Mouse (Mus musculus): Measurements from ENCODE around the gene Sox13.

Sox13 gene

DNA sequence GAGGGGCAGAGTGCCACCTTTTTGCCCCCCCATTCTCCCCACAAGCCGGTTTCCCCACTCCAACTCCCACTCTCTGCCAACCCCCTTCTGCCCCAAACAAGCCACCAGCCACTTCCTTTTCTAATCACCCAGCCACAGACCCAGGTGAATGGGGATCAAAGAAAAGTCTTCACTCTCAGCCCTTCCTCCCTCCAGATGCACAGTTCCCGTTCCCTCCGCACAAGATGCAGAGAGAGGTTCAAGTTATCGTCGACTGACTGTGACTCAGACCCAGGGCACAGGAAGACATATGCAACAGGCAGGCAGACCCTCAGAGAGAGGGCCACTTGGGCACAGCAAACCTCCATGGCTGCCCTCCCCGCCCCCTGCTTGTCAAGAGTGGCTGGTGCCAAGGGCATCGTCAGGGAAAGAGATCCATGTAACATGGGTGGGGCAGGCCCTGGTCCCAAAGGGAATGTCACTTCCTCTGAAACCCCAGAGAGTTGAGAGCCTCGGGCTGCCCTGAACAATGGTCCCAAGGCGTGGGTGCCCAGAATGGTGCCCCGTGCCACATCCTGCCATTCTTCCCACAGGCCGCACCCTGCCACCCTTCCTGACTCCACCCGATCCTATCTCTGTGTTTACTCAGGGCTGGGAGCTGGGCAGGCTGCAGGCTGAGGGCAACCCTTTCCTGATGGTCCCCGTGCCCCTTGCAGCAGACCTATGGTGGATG is 24.0 kb downstream of the Sox13 start:
- DNase-seq (ENCODE audit: low spot score): peak; percentile 88

DNA sequence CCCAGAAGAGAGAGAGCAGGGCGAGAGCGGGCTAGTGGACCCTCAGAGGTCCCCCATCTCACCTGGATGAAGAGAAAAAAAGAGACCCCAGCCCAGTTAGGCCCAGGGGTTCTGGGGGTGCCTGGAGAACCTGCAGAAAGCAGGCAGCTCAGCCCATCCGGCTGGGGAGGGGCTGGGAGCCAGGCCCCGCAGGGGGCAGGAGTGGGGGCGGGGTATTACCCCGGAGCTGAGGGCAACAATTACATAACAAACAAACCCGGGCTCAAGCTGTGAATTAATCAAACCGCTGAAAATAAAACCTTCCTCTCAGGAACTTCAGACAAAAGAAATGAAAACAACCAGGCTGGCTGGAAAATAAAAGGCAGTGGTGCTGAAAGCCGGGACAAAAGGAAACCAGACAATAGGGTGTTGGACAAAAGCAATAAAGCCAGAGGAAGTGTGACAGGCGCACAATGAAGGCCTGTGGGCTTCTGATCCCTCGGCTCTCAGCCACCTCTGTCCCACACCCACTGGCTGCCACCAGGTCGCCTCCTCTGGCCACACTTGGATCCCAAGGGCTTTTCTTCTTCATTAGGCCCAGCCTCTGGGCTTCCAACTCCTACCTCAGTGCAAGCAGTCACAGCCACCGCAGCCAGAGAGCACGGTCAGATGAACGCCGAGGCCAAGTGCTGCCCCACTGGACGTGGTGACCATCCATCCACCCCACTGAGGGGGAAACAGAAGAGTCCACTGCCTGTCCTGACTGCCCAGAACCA is 26.5 kb downstream of the Sox13 start:
- peak; percentile 43 for DNase-seq (ENCODE audit: low spot score)

DNA sequence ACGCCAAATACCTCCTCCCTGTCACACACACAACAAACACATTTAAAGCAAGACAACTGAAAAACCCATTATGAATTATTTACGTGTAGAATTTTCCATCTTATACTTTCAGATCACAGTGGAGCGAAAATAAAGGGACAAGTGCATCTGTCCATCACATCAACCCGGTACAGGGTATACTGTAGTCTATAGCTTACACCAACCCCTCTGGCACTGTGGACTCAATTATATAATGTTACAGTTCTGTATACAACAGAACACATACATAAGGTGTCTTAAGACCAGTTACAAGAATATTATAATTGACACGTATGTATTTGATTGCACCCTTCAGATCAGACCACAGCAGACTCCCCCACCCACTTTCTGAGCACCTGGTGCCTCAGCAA is 27.1 kb downstream of the Sox13 start:
- no peak for DNase-seq (ENCODE audit: low spot score)

DNA sequence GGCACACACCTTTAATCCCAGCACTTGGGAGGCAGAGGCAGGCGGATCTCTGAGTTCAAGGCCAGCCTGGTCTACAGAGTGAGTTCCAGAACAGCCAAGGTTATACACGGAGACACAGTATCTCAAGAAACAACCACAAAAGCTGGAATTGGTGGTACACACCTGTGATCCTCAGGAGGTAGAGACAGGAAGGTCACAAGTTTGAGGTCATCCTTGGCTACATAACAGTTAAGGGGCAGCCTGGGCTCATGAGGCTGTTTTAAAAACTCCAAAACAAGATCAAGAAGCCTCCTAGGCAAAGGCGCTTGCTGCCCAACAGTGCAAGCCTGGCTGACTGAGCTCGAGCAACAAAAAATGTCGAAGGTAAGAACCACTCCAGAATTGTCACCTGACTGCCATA is 27.5 kb downstream of the Sox13 start:
- no peak for DNase-seq (ENCODE audit: low spot score)

DNA sequence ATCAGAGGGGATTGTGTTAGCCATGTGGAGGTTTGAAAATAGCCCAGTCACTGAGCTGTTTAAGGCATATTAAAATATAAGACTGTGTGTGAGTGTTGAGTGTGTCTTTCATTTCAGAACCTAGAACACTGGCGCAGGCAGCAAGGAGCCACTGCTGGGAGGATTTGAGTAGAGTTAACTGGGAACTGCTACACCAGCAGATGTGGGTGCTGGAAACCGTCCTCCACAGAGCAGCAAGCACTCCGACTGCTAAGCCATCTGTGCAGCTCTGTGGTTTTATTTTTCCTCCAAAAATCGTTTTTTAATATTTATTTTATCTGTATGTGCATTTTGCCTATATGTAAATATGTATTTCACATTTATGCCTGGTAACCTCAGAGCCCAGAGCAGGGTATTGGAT is 29.5 kb downstream of the Sox13 start:
- DNase-seq (ENCODE audit: low spot score): no peak

- DNase-seq (ENCODE audit: low spot score): no peak
These were observed 36.5 kb downstream of the Sox13 start for GRCm38 (mm10) chr1:133387539-133388268.

GRCm38 (mm10) chr1:133386209-133386608 is 38.0 kb downstream of the Sox13 start:
- no peak for DNase-seq (ENCODE audit: low spot score)

GRCm38 (mm10) chr1:133385506-133385905 is 38.7 kb downstream of the Sox13 start:
- DNase-seq (ENCODE audit: low spot score): peak; percentile 81

DNA sequence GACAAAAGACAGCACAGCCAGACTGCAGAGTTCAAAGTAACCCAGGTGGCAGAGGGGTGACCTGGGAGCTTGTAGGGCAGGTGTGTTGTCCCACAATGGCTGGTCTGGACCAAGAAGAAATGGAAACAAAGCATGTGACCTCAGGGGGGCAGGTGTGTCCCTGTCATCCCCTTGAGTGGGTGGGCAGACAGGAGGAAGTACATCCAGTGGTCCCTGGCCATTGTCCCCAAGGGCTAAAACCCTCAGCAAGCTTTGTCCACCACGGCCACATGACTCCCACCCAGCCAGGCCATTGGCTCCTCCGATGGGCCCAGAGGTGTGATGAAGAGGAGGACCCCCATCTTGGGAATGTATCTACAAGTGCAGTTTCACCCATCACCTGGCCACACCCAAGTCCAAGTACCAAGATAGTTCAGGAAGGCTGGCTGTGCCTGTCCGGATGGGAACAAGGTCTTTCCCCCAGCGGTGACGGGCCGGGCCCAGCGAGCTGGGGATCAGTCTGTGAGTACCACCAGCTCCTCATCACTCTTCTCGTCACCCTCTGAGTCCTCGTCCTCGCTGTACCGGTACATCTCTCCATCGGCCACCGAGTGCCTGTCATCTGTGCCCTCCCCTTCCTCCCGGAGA is 40.9 kb downstream of the Sox13 start:
- DNase-seq (ENCODE audit: low spot score): no peak

GRCm38 (mm10) chr1:133382552-133383155 is 41.5 kb downstream of the Sox13 start:
- DNase-seq (ENCODE audit: low spot score): no peak

- DNase-seq (ENCODE audit: low spot score): no peak
These were observed 42.2 kb downstream of the Sox13 start for GRCm38 (mm10) chr1:133382008-133382407.

- DNase-seq (ENCODE audit: low spot score): peak; percentile 49
These were observed 43.7 kb downstream of the Sox13 start for GRCm38 (mm10) chr1:133380347-133381065.

DNA sequence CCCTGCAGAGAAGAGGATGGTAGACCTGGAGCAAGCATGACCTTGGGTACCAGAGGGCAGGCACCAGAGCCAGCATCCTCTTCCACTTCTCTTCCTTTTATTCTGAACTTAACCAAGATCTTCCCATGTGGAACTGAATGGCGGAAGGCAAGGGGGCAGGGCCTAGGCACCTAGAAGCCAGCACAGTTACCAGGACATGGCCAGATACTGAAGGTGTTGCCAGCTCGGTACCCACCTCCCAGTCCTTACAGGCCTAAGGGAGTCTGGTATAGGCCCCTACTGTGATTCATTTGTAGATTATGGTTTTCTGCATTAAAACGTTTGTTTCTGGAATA is 44.2 kb downstream of the Sox13 start:
- DNase-seq (ENCODE audit: low spot score): no peak

- DNase-seq (ENCODE audit: low spot score): no peak
These were observed 44.8 kb downstream of the Sox13 start for GRCm38 (mm10) chr1:133379254-133379985.

- DNase-seq (ENCODE audit: low spot score): no peak
These were observed 46.6 kb downstream of the Sox13 start for GRCm38 (mm10) chr1:133377547-133377946.

- DNase-seq (ENCODE audit: low spot score): no peak
These were observed 48.4 kb downstream of the Sox13 start for GRCm38 (mm10) chr1:133375696-133376346.

DNA sequence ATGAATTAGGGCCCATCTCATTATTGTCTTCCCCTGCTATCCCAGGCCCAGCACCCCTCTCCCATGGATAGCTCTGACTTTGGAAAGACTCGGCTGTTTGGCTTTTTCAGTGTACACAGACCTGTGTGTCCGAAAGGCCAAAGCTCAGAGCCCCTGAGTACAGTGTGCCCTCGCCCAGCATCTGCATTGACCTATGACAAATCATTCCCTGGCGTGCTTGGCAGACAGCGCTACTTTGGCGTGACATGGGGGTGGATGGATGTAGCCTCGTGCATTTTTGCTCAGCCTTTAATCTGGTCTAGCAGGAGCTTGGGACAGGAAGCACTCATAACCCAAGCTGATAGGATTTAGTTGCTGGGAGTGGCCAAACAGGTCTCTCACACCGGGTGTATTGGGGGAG is 52.1 kb downstream of the Sox13 start:
- DNase-seq (ENCODE audit: low spot score): no peak

GRCm38 (mm10) chr1:133371431-133371830 is 52.7 kb downstream of the Sox13 start:
- DNase-seq (ENCODE audit: low spot score): no peak

DNA sequence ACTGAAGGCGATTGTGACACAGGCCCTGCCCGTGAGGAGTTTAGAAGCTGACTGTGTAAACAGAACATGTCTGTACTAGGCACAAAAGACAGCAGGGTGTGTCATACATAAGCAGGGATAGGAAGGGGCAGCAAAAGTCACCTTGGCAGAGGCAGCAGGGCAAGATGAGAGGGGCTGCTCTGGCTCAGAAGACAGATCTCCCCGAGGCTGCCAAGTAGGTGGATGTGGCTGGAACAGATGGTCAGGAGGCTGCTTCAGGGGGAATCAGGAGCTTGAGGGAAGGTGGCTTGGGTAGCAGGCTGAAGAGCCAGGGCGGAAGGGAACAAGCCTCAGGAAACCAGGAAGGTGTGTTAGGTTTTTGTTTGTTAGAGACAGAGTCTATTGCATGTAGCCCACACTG is 53.8 kb downstream of the Sox13 start:
- DNase-seq (ENCODE audit: low spot score): no peak

DNA sequence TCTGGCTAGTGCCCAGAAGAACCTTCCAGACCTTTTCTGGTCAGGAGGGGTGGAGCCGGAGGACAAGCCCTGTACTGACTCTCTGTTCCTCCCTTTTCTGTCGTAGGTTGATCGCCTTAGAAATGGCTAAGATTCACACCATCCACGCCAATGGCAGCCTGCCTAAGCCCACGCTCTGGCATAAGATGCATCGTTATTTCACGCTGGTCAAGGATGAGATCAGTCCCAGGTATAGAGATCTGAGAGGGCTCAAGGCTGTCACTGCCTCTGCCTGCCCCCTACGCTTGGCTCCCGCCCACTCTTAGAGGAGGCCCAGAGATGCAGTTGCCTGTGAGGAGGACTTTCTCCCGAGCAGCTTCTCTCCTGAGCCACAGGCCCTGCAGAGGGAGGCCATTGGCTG is 55.5 kb downstream of the Sox13 start:
- DNase-seq (ENCODE audit: low spot score): no peak

All from lung, postnatal 25 days (tissue).